In genomic region chr15:103277949-103278348, GRCm38 (mm10) we compare ENCODE assay signal across 25 mouse cellular contexts. TPM values are rescaled to one million over a fixed set of nuclear protein-coding genes. Genes with fewer than 3 reads are reported as not detected.
DNase-seq lines count a peak whose midpoint lies in the region; ATAC-seq and TF ChIP-seq lines count a peak whose summit lies in the region.
"Had no signal": no experiment of that assay in that cellular context is flagged by ENCODE, and none has a peak within 500 bp of the region (broad histone marks: within the 10 kb centered on the region; RNA-seq: fewer than 3 reads in every experiment).

No protein-coding gene starts in this region.

- no peaks in the 10 kb centered on the region for H3K36me3 ChIP-seq in hindbrain, embryonic 13.5 days
- H3K36me3 ChIP-seq in hindbrain, embryonic 10.5 days: peaks cover 13% of the 10 kb centered on the region; the same call in 1 of the 2 replicates
- H3K36me3 ChIP-seq in stomach, embryonic 16.5 days (ENCODE audit: control insufficient read depth, insufficient read depth, low read length): no peaks in the 10 kb centered on the region
- H3K36me3 ChIP-seq in stomach, postnatal 0 days (ENCODE audit: control insufficient read depth, insufficient read depth, low read length): no peaks in the 10 kb centered on the region; the same call in 1 of the 2 replicates
- no peaks in the 10 kb centered on the region for H3K36me3 ChIP-seq in neural tube, embryonic 12.5 days
- H3K36me3 ChIP-seq: hindbrain, embryonic 15.5 days; lung, embryonic 15.5 days had no signal

- H3K9ac ChIP-seq in hindbrain, embryonic 13.5 days: peak overlapping the region; percentile 46; the same call in 1 of the 2 replicates
- H3K9ac ChIP-seq in stomach, embryonic 16.5 days (ENCODE audit: low read length): 0 out of 2 replicates have a peak overlapping the region, but pooled peaks have one; percentile 1
- no peak overlapping the region for H3K9ac ChIP-seq in stomach, postnatal 0 days (ENCODE audit: low read length)
- no peak overlapping the region for H3K9ac ChIP-seq in neural tube, embryonic 12.5 days
- H3K9ac ChIP-seq: hindbrain, embryonic 15.5 days; lung, embryonic 15.5 days had no signal

- intact Hi-C loops in left cerebral cortex, postnatal 4 days (cut with DNase I): no loop called here
- intact Hi-C loops in heart, postnatal 14 days (cut with DNase I): loop anchor here (2.0 kb wide), 1 partner anchor 93 kb away; no protein-coding TSS in a partner anchor

- WGBS in hindbrain, embryonic 13.5 days: 69% methylated on average over 7 of the region's 7 CpGs
- WGBS in hindbrain, embryonic 10.5 days: 75% methylated on average over 7 of the region's 7 CpGs
- WGBS in stomach, embryonic 16.5 days: 58% methylated on average over 7 of the region's 7 CpGs
- WGBS in stomach, postnatal 0 days: 70% methylated on average over 7 of the region's 7 CpGs
- 48% methylated on average over 7 of the region's 7 CpGs for WGBS in neural tube, embryonic 12.5 days

- H3K4me1 ChIP-seq in hindbrain, embryonic 13.5 days (replicated peaks): peaks cover 29% of the 10 kb centered on the region
- peaks cover 24% of the 10 kb centered on the region for H3K4me1 ChIP-seq in hindbrain, embryonic 10.5 days (replicated peaks)
- H3K4me1 ChIP-seq in stomach, embryonic 16.5 days (ENCODE audit: control insufficient read depth, insufficient read depth, low read length): peaks cover 14% of the 10 kb centered on the region; the same call in 1 of the 2 replicates
- no peaks in the 10 kb centered on the region; the same call in 1 of the 2 replicates for H3K4me1 ChIP-seq in stomach, postnatal 0 days (replicated peaks; ENCODE audit: control insufficient read depth, insufficient read depth)
- H3K4me1 ChIP-seq in neural tube, embryonic 12.5 days: peaks cover 33% of the 10 kb centered on the region

- no peaks in the 10 kb centered on the region for H3K9me3 ChIP-seq in hindbrain, embryonic 13.5 days
- no peaks in the 10 kb centered on the region for H3K9me3 ChIP-seq in hindbrain, embryonic 10.5 days
- H3K9me3 ChIP-seq in stomach, embryonic 16.5 days (replicated peaks; ENCODE audit: control insufficient read depth, low read length): no peaks in the 10 kb centered on the region
- no peaks in the 10 kb centered on the region for H3K9me3 ChIP-seq in stomach, postnatal 0 days (ENCODE audit: control insufficient read depth, low read length)
- no peaks in the 10 kb centered on the region for H3K9me3 ChIP-seq in neural tube, embryonic 12.5 days
- H3K9me3 ChIP-seq: forebrain, embryonic 12.5 days; heart, embryonic 10.5 days; hindbrain, embryonic 15.5 days; lung, embryonic 15.5 days; midbrain, embryonic 10.5 days had no signal

- no peak for DNase-seq in hindbrain, embryonic 10.5 days (ENCODE audit: low spot score)
- DNase-seq in stomach, postnatal 0 days (ENCODE audit: low spot score): no peak
- DNase-seq in left cerebral cortex, postnatal 4 days: no peak
- DNase-seq in heart, postnatal 14 days: no peak
- DNase-seq: adrenal gland, postnatal 36 days; cerebellum, adult 11-12 months; cerebellum, postnatal 25 days; embryo, embryonic 11 days; gastrocnemius, adult 2 months; kidney, adult 8-10 months; lung, postnatal 4 days; retina, postnatal 1 day; right cerebral cortex, postnatal 4 days; thymus, postnatal 14 days had no signal

- peak overlapping the region; percentile 30; the same call in 1 of the 2 replicates for H3K27ac ChIP-seq in hindbrain, embryonic 13.5 days
- H3K27ac ChIP-seq in hindbrain, embryonic 10.5 days: no peak overlapping the region
- H3K27ac ChIP-seq in stomach, embryonic 16.5 days (ENCODE audit: low read length): no peak overlapping the region
- no peak overlapping the region for H3K27ac ChIP-seq in stomach, postnatal 0 days (replicated peaks)
- H3K27ac ChIP-seq in neural tube, embryonic 12.5 days: peak overlapping the region; percentile 60; the same call in 1 of the 2 replicates
- H3K27ac ChIP-seq: forebrain, embryonic 12.5 days; gastrocnemius, adult 2 months; heart, embryonic 10.5 days; hindbrain, embryonic 15.5 days; lung, embryonic 15.5 days; midbrain, embryonic 10.5 days had no signal

- ATAC-seq in hindbrain, embryonic 13.5 days (ENCODE audit: low FRiP score): no peak
- no peak for ATAC-seq in stomach, embryonic 16.5 days (ENCODE audit: insufficient read depth, low FRiP score)
- no peak for ATAC-seq in stomach, postnatal 0 days (ENCODE audit: low FRiP score, low TSS enrichment)
- ATAC-seq in neural tube, embryonic 12.5 days (ENCODE audit: low FRiP score, low read depth): peak; percentile 38; the same call in 1 of the 2 replicates

- H3K4me2 ChIP-seq in hindbrain, embryonic 13.5 days: no peak overlapping the region
- no peak overlapping the region for H3K4me2 ChIP-seq in stomach, embryonic 16.5 days (ENCODE audit: low read depth, low read length)
- H3K4me2 ChIP-seq in stomach, postnatal 0 days (replicated peaks; ENCODE audit: low read depth): no peak overlapping the region
- peak overlapping the region; percentile 13; the same call in 1 of the 2 replicates for H3K4me2 ChIP-seq in neural tube, embryonic 12.5 days (replicated peaks)
- H3K4me2 ChIP-seq: forebrain, embryonic 12.5 days; hindbrain, embryonic 15.5 days; lung, embryonic 15.5 days had no signal

- H3K4me3 ChIP-seq in hindbrain, embryonic 13.5 days: no peak overlapping the region
- H3K4me3 ChIP-seq in hindbrain, embryonic 10.5 days: no peak overlapping the region
- no peak overlapping the region for H3K4me3 ChIP-seq in stomach, embryonic 16.5 days (replicated peaks; ENCODE audit: low read length)
- H3K4me3 ChIP-seq in stomach, postnatal 0 days (ENCODE audit: low read depth, low read length): no peak overlapping the region
- no peak overlapping the region for H3K4me3 ChIP-seq in neural tube, embryonic 12.5 days
- H3K4me3 ChIP-seq: forebrain, embryonic 12.5 days; gastrocnemius, adult 2 months; heart, embryonic 10.5 days; hindbrain, embryonic 15.5 days; lung, embryonic 15.5 days; midbrain, embryonic 10.5 days had no signal

- no peak for TF ChIP-seq CTCF in stomach, postnatal 0 days (IDR thresholded peaks at IDR 0.05; ENCODE audit: low read depth)

- H3K27me3 ChIP-seq in hindbrain, embryonic 13.5 days: no peaks in the 10 kb centered on the region
- H3K27me3 ChIP-seq in hindbrain, embryonic 10.5 days (ENCODE audit: insufficient read depth, poor library complexity, severe bottlenecking): no peaks in the 10 kb centered on the region
- no peaks in the 10 kb centered on the region for H3K27me3 ChIP-seq in stomach, embryonic 16.5 days (ENCODE audit: control insufficient read depth, insufficient read depth, low read length)
- no peaks in the 10 kb centered on the region for H3K27me3 ChIP-seq in stomach, postnatal 0 days (ENCODE audit: control insufficient read depth, insufficient read depth, low read length)
- no peaks in the 10 kb centered on the region for H3K27me3 ChIP-seq in neural tube, embryonic 12.5 days (replicated peaks)
- H3K27me3 ChIP-seq: CH12.LX; forebrain, embryonic 12.5 days; hindbrain, embryonic 15.5 days; lung, embryonic 15.5 days had no signal

- TF ChIP-seq EP300 in stomach, postnatal 0 days (optimal IDR thresholded peaks at IDR 0.05): no peak

RNA-seq across cellular contexts. Expression of gene Copz1, which starts 5.4 kb away (rescaled TPM):
- 219 and 222 TPM in 2 replicates for polyA plus RNA-seq in hindbrain, embryonic 13.5 days (2015; fragmentation: Nextera tagmentation; extraction: Ambion mirVana)
- polyA plus RNA-seq in hindbrain, embryonic 10.5 days (2016; fragmentation: Nextera tagmentation; extraction: Ambion mirVana): 288 and 299 TPM in 2 replicates
- polyA plus RNA-seq in stomach, embryonic 16.5 days (2015; fragmentation: Nextera tagmentation; extraction: Ambion mirVana): 265 and 272 TPM in 2 replicates
- polyA plus RNA-seq in stomach, postnatal 0 days (2015; fragmentation: Nextera tagmentation; extraction: Ambion mirVana): 159 and 168 TPM in 2 replicates
- 231 and 243 TPM in 2 replicates for polyA plus RNA-seq in neural tube, embryonic 12.5 days (2016; fragmentation: Nextera tagmentation; extraction: Ambion mirVana)
- total RNA-seq in left cerebral cortex, postnatal 4 days (2021): 100 to 1,000 TPM; 105 to 107 TPM
- total RNA-seq in heart, postnatal 14 days (2021): 10 to 100 TPM; 58.9 to 63.6 TPM

RNA-seq across cellular contexts. Expression of gene Nfe2, which starts 19.7 kb away (rescaled TPM):
- polyA plus RNA-seq in hindbrain, embryonic 13.5 days (2015; fragmentation: Nextera tagmentation; extraction: Ambion mirVana): 1.1 and 1.4 TPM in 2 replicates
- polyA plus RNA-seq in hindbrain, embryonic 10.5 days (2016; fragmentation: Nextera tagmentation; extraction: Ambion mirVana): 7.3 and 8.5 TPM in 2 replicates
- polyA plus RNA-seq in stomach, embryonic 16.5 days (2015; fragmentation: Nextera tagmentation; extraction: Ambion mirVana): 8.7 and 11.1 TPM in 2 replicates
- 0.50 and 0.70 TPM in 2 replicates for polyA plus RNA-seq in stomach, postnatal 0 days (2015; fragmentation: Nextera tagmentation; extraction: Ambion mirVana)
- 3.2 and 4.3 TPM in 2 replicates for polyA plus RNA-seq in neural tube, embryonic 12.5 days (2016; fragmentation: Nextera tagmentation; extraction: Ambion mirVana)
- not detected for total RNA-seq in left cerebral cortex, postnatal 4 days (2021)
- under 1 TPM; 0.60 to 0.83 TPM for total RNA-seq in heart, postnatal 14 days (2021)
- total RNA-seq: CH12.LX; gastrocnemius, adult 2 months; layer of hippocampus, postnatal 14 days; left cerebral cortex, postnatal 10 days had no signal

RNA-seq across cellular contexts. Expression of gene Gpr84, which starts 32.5 kb away (rescaled TPM):
- 0.23 and 0.34 TPM in 2 replicates for polyA plus RNA-seq in hindbrain, embryonic 13.5 days (2015; fragmentation: Nextera tagmentation; extraction: Ambion mirVana)
- 0.31 and 0.36 TPM in 2 replicates for polyA plus RNA-seq in hindbrain, embryonic 10.5 days (2016; fragmentation: Nextera tagmentation; extraction: Ambion mirVana)
- 0.15 and 0.59 TPM in 2 replicates for polyA plus RNA-seq in stomach, embryonic 16.5 days (2015; fragmentation: Nextera tagmentation; extraction: Ambion mirVana)
- 0.30 and 0.46 TPM in 2 replicates for polyA plus RNA-seq in stomach, postnatal 0 days (2015; fragmentation: Nextera tagmentation; extraction: Ambion mirVana)
- 0.25 and 0.29 TPM in 2 replicates for polyA plus RNA-seq in neural tube, embryonic 12.5 days (2016; fragmentation: Nextera tagmentation; extraction: Ambion mirVana)
- under 1 TPM; 0.44 to 0.46 TPM for total RNA-seq in left cerebral cortex, postnatal 4 days (2021)
- not detected for total RNA-seq in heart, postnatal 14 days (2021)
- total RNA-seq: adrenal gland, postnatal 36 days; gastrocnemius, adult 2 months had no signal

RNA-seq across cellular contexts. Expression of gene Hnrnpa1, which starts 37.7 kb away (rescaled TPM):
- polyA plus RNA-seq in hindbrain, embryonic 13.5 days (2015; fragmentation: Nextera tagmentation; extraction: Ambion mirVana): 901 and 926 TPM in 2 replicates
- 1,344 and 1,669 TPM in 2 replicates for polyA plus RNA-seq in hindbrain, embryonic 10.5 days (2016; fragmentation: Nextera tagmentation; extraction: Ambion mirVana)
- polyA plus RNA-seq in stomach, embryonic 16.5 days (2015; fragmentation: Nextera tagmentation; extraction: Ambion mirVana): 525 and 529 TPM in 2 replicates
- 236 and 251 TPM in 2 replicates for polyA plus RNA-seq in stomach, postnatal 0 days (2015; fragmentation: Nextera tagmentation; extraction: Ambion mirVana)
- polyA plus RNA-seq in neural tube, embryonic 12.5 days (2016; fragmentation: Nextera tagmentation; extraction: Ambion mirVana): 1,154 and 1,199 TPM in 2 replicates
- 100 to 1,000 TPM; 690 to 711 TPM for total RNA-seq in left cerebral cortex, postnatal 4 days (2021)
- 100 to 1,000 TPM; 174 to 180 TPM for total RNA-seq in heart, postnatal 14 days (2021)

RNA-seq across cellular contexts. Expression of gene Cbx5, which starts 38.3 kb away (rescaled TPM):
- 143 and 144 TPM in 2 replicates for polyA plus RNA-seq in hindbrain, embryonic 13.5 days (2015; fragmentation: Nextera tagmentation; extraction: Ambion mirVana)
- polyA plus RNA-seq in hindbrain, embryonic 10.5 days (2016; fragmentation: Nextera tagmentation; extraction: Ambion mirVana): 157 and 186 TPM in 2 replicates
- polyA plus RNA-seq in stomach, embryonic 16.5 days (2015; fragmentation: Nextera tagmentation; extraction: Ambion mirVana): 88.3 and 91.8 TPM in 2 replicates
- 23.0 and 26.8 TPM in 2 replicates for polyA plus RNA-seq in stomach, postnatal 0 days (2015; fragmentation: Nextera tagmentation; extraction: Ambion mirVana)
- polyA plus RNA-seq in neural tube, embryonic 12.5 days (2016; fragmentation: Nextera tagmentation; extraction: Ambion mirVana): 149 and 157 TPM in 2 replicates
- total RNA-seq in left cerebral cortex, postnatal 4 days (2021): 100 to 1,000 TPM; 219 to 230 TPM
- 10 to 100 TPM; 54.6 to 65.4 TPM for total RNA-seq in heart, postnatal 14 days (2021)

Comparison
In these comparisons a context has a peak if more than half of its experiments do, and no peak if none do; other contexts are left out.
1. H3K27ac ChIP-seq: peak in hindbrain, embryonic 13.5 days (single experiment) and neural tube, embryonic 12.5 days (single experiment); none in hindbrain, embryonic 10.5 days (single experiment), stomach, embryonic 16.5 days (single experiment) and stomach, postnatal 0 days (single experiment).
2. H3K9ac ChIP-seq: peak in hindbrain, embryonic 13.5 days (single experiment) and stomach, embryonic 16.5 days (single experiment); none in stomach, postnatal 0 days (single experiment) and neural tube, embryonic 12.5 days (single experiment).